Mouse (Mus musculus): ENCODE measurements around the gene Gzmf.
"Not testable (repeated sequence)": the region's sequence is repeated elsewhere in the genome, so short reads cannot be mapped to it uniquely, and the experiment has no call there.

DNA sequence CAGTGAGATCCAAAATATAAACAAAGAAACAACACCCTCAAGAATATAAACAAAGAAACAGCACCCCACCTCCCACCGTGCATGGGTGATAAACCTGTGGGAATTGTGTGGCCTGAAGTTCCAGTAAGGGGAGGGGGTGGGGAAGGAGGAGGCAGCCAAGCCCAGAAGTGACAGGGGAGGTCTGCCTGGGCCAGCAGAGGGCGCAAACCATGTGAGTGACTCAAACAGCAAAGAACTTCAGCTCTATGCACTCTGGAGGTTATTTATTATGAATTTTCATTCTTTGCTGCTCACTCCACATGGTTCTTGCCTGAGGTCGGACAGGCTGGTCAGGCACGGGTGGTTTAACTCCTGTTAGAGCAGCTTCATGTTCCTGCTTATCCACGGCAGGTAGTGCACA, 6.2 kb downstream of the Gzmf start:
- TF ChIP-seq CTCF (IDR thresholded peaks at IDR 0.05; ENCODE audit: borderline replicate concordance, insufficient read depth, low read length): peak; percentile 67
- TF ChIP-seq POLR2A (IDR thresholded peaks at IDR 0.05; ENCODE audit: low read depth, low read length): not testable (repeated sequence)

All from embryonic fibroblast, embryonic 13.5 days (primary cell).